Mouse (Mus musculus) G1E (cell line): ENCODE measurements around the gene Nbr1.

Experiments used
- CTCF ChIP-seq: IDR thresholded peaks from 2 replicates; pipeline ENCODE4 v1.5.1; 2012; ENCODE audit warnings: low read depth, low read length, inconsistent platforms, mixed read lengths
- GATA1 ChIP-seq: IDR thresholded peaks from 2 replicates; pipeline ENCODE4 v1.6.1; 2012; ENCODE audit warnings: borderline replicate concordance, low read length, inconsistent platforms, mixed read lengths
- GATA2 ChIP-seq: IDR thresholded peaks from 2 replicates; pipeline ENCODE4 v1.6.1; 2012; ENCODE audit warnings: low read depth, low read length, inconsistent platforms, borderline replicate concordance
- POLR2AphosphoS5 ChIP-seq: IDR thresholded peaks from 2 replicates; pipeline ENCODE4 v1.6.1; 2012; ENCODE audit warnings: low read depth, low read length, inconsistent platforms; ENCODE audit not compliant: insufficient replicate concordance

- TF ChIP-seq CTCF: no peak
- no peak for TF ChIP-seq GATA2
- no peak for TF ChIP-seq POLR2AphosphoS5
- TF ChIP-seq GATA1: no peak
Observed at GRCm38 (mm10) chr11:101556541-101556940, 4.6 kb downstream of the Nbr1 start.
